Mouse (Mus musculus): ENCODE results near the gene Olfr30.
"Not testable (repeated sequence)": the region's sequence is repeated elsewhere in the genome, so short reads cannot be mapped to it uniquely, and the experiment has no call there.

Gene Olfr30

DNA sequence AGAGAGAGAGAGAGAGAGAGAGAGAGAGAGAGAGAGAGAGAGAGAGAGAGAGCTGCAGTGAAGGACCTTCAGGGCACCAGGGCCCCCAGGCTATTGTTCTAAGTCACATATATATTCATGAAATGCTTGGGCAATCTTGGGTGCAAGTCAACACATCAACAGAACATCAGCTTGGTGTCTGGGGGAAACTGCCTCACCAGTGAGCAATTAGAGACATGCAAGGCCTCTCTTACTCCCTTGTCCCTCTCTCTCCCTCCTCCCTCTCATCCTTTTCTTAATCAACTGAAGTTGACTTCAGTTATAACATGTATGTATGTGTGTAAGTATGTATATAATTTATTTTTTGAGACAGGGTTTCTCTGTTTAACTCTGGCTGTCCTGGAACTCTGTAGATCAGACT lies at the start of gene Olfr30:
Gene Olfr30, minus strand, starts transcription at position 101 of the 400 bp plus-strand sequence.
- DNase-seq (ENCODE audit: low read depth): no peak

DNA sequence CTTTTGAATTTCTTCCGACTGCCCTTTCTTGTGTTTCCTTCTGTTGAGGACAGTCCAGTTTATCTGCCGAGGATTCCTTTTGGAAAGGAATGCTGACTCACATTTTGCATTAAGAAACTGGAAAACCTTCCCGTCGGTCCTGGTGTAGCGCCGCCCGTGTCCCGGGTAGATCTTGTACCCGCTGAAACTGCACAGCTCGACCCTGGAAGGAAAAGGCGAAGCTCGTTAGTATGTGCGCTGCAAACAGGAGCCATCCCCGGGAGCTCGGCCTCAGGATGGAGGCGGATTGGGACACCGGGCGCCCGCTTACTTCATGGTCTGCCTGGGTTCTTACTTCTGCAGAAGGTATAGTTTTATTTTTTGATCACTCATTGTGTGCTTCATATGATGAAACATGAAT lies 47.0 kb upstream of the Olfr30 start:
- DNase-seq (ENCODE audit: low read depth): not testable (repeated sequence)

DNA sequence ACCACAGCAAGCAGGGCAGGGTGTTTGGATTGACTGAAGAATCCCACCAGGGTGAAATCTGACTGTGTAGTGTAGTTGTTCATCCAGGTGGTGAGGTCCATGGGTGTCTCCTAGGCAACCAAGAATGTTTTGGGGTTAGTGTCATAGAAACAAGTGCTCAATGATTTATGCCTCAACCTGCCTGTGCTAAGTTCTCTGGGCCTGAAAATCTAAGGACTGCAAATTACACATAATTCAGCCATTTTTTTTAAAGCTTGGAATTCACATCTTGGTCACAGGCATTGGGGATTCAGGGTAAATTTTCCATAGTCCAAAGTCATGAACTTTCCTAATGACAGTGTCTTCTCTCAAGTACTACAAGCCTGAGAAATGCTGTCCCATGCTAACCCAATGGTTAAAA lies 40.4 kb upstream of the Olfr30 start, which contains the start of gene Olfr331:
Gene Olfr331, minus strand, starts transcription at position 101 of the 400 bp plus-strand sequence.
- DNase-seq (ENCODE audit: low read depth): not testable (repeated sequence)

DNA sequence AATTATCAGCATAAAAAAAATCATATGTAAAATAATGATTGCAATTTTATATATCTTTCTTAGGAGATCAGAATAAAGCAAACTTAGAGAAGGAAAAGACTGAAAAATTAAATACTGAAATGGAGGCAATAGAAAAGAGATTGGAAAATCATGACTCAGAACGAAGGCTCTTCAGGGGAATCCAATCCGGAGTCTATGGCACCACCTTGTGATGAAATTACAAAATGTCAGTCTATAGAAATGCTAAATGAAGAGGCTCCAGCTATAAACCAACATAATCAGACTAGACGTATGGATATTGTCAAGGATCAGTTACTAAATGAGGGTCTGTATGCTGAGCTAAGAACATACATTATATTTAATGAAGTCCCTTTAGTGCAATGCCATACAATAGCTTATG lies 37.2 kb upstream of the Olfr30 start:
- no peak for DNase-seq (ENCODE audit: low read depth)

DNA sequence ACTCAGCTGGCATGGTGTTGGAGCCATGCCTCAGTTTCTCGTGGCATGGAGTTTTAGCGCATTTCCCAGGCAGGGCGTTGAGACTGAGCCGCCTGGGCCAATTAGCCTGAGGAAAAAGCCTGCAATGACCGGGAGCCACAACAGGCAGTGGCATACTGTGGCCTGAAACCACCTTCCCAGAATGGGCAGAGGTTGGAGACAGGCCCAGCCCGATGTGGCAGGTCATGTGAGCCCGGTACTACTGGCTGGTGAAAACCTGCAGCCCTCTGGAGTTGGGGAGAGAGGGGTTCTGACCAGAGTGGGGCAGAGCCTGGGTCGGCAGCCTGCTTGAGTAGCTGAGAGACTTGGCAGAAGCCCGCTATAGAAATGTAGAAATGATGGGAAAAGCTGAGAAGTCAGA lies 36.7 kb upstream of the Olfr30 start:
- no peak for DNase-seq (ENCODE audit: low read depth)

DNA sequence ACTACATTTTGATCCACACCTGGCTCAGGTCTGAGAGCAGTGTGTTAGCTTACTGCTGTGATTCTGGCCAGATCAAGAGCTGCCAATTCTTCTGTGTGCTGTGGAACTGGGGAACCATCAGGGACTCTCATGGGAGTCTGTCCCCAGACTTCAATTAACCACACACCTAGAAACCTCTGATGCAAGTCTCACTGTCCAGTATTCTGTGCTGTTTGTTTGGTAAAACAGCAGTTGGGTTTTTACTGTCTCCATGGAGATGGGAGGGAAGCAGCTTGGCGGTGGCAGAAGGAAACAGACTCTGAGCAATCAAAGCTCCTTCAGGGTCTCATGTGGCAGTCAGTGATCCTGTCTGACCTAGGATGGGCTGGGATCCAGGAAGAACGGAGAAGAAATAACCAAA lies 30.4 kb upstream of the Olfr30 start, which contains the start of gene Olfr332:
Gene Olfr332, minus strand, starts transcription at position 101 of the 400 bp plus-strand sequence.
- DNase-seq (ENCODE audit: low read depth): no peak

DNA sequence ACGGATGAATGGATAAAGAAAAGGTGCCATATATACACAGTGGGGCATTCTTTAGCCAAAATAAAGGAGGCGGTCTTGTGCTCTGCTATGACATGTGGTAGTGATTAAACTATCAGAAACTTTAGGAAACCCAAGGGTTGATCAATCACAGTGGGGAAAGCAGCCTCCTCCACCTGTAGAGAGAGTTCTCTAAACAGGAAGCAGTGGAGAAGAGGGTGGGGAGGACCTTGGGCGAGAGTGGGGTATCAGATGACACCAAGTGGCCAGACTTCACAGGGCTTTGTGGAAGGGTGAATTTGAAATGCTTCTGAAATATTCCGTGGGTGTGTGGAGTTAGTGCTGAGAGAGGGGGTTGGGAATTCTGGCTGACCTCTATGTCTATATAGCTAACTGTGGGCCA lies 8.5 kb downstream of the Olfr30 start:
- no peak for DNase-seq (ENCODE audit: low read depth)

DNA sequence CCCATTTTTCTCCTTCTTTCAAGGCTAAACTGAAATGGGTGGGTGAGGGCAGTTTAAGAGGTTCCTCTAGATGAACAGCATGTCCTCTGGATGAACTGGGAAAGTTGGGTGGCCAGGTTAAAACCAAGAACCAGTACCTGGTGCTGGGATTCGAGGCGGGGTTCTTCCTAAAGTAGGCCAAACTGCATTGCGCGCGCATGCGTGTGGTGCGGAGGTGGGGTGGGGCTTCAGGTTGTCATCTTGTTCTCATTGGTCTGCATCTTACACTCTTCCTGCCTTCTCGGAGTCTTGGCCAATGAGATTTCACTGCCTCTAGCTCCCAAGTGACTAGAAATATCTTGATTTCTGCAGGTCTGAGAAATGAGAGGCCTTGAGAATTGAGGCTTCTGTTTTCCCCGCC lies 9.3 kb downstream of the Olfr30 start, which contains the start of gene Lypd9:
Gene Lypd9, minus strand, starts transcription at position 165 of the 400 bp plus-strand sequence.
- DNase-seq (ENCODE audit: low read depth): no peak

DNA sequence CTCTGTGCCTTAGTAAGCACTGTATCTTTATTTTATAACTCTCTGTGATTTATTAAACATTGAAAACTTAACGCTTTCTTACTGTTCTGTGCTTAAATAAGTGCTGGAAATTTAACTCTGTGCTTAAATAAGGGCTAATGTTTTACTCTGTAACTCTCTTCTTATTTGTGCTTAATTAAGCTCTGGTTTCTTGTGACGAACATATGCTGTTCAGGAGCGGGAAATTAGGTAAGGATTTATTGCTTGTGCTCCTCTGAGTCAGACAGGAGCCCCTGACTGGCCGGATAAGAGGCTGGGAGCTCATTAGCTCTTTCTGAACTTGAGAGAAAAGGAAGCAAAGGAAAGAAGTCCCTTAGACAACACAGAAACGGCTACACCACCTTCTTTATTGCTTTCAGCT lies 24.2 kb downstream of the Olfr30 start:
- DNase-seq (ENCODE audit: low read depth): no peak

DNA sequence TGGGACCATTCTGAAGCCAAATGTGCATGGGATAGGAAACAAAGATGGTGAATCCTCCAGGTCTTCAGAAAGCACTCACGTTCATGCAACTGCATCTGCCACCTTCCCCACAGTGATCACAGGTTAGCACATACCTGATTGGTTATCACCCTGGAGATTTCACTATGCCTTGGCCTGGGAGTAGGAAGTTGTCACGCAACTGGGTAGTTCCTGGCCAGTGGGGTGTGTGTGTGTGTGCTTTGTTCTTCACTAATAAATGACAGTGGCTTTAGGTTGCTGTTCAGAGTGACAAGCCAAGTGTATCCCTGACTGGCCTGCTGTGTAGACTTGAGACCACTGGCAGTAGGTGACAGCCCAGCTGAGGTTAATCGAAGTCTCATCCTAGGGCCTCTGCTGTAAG lies 29.8 kb downstream of the Olfr30 start, which contains the start of gene Gm12253:
Gene Gm12253, plus strand, starts transcription at position 301 of the 400 bp plus-strand sequence.
- no peak for DNase-seq (ENCODE audit: low read depth)

DNA sequence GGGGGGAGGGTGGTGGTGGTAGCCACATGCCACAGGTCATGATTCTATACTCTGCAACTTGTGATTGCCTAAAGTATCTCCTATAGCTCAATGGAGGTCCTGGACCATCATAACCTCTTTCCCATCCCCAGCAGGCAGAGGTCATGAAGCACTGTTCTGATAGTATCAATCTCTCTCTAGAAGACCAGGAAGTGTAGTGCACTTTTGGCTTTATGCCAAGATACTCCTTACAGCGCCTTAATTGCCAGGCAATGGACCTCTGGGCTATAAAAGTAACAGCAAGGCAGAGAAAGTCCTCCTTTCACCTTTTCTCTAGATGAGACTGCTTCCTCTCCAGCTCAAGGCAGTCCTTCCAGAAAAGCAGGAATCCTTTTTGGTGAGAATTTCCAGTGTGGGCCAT lies 41.3 kb downstream of the Olfr30 start, which contains the start of gene 1810065E05Rik:
Gene 1810065E05Rik, plus strand, starts transcription at position 297 of the 400 bp plus-strand sequence.
- DNase-seq (ENCODE audit: low read depth): no peak

DNA sequence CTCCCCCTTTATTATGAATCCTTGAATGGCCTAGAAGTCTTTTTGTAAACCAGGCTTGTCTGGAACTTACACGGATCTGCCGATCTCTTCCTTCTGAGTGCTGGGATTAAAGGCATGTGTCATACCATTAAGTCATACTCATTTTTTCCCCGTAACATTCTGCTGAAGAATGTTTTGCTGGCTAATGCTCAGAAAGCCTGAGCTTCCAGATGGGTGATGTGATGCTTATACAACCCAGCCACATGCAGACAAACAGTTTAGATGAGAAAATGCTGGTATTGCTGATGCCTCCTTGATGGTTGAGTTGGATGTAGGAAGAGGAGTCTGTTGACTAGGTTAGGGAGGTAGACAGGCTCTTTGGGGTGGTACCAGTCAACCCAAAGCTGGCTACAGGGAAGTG lies 43.7 kb downstream of the Olfr30 start:
- DNase-seq (ENCODE audit: low read depth): no peak

DNA sequence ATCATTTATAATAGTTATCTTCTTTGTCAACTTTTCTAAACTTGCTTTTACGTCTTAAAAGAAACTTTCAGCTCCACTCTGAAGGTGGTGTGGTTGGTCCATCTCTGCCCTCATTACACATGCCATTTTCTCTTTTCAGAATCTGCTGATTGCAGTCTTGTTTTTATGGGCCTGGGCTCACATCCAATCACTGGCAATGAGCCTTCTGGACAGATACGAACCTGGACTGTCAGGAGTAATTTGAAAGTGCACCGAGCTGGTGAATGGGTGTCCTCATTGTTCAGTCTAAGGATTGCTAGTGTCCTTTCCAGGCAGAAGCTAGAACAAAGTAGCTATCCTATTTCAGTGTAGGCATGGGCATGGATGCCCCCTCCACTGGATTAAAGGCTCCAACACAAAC lies 54.0 kb downstream of the Olfr30 start:
- no peak for DNase-seq (ENCODE audit: low read depth)

Data from c-Kit-positive CD71-negative TER-119-negative erythroid progenitor cells, embryonic 14.5 days (primary cell).